Mouse (Mus musculus): ENCODE results near the gene Gnl3l. TPM values are rescaled to one million over a fixed set of nuclear protein-coding genes. Genes with fewer than 3 reads are reported as not detected.

Gene Gnl3l
- total RNA-seq, 2 experiments from 2014 or later, result 198 to 216 TPM

GRCm38 (mm10) chrX:150960702-150961101, 56.4 kb downstream of the Gnl3l start:
- DNase-seq (ENCODE audit: low spot score in 2 of 2), result no peak

- DNase-seq (ENCODE audit: low spot score in 2 of 2), result peak; percentile 26 to 29
Observed at GRCm38 (mm10) chrX:150956522-150957300, 60.4 kb downstream of the Gnl3l start.

GRCm38 (mm10) chrX:150956016-150956415, 61.1 kb downstream of the Gnl3l start:
- DNase-seq (ENCODE audit: low spot score in 2 of 2), result no peak

- DNase-seq (ENCODE audit: low spot score in 2 of 2), result no peak
Observed at GRCm38 (mm10) chrX:150955441-150955840, 61.7 kb downstream of the Gnl3l start.

GRCm38 (mm10) chrX:150954721-150955120, 62.4 kb downstream of the Gnl3l start:
- DNase-seq (ENCODE audit: low spot score in 2 of 2), result no peak

Other genes starting within 250 kb of the Gnl3l start
- 10 to 100 TPM; 59.2 to 60.5 TPM for gene Maged2, start 203.0 kb downstream of the Gnl3l start, total RNA-seq (2021)
- gene Fgd1, start 28.8 kb upstream of the Gnl3l start, total RNA-seq (2021), result 10 to 100 TPM; 24.4 to 24.6 TPM
- gene Tsr2, start 79.2 kb upstream of the Gnl3l start, total RNA-seq (2021), result 10 to 100 TPM; 51.2 to 61.5 TPM
- gene Wnk3, start 180.8 kb upstream of the Gnl3l start, total RNA-seq (2021), result 10 to 100 TPM; 34.0 to 34.6 TPM